Mouse (Mus musculus) bone marrow, adult 2 months (tissue): ENCODE measurements at regions not wholly inside any gene's neighbourhood (a gene's known extent, or its start where the extent isn't known, plus 50 kb on each side); places are given as distances from the start of the nearest gene placed in this dataset.

Experiments used
- CTCF ChIP-seq: fragments of 200-500 bp; IDR thresholded peaks from 2 replicates; pipeline ENCODE4 v1.5.1; 2011; ENCODE audit warnings: low read length, control low read depth; ENCODE audit not compliant: control insufficient read depth, insufficient read depth
- POLR2A ChIP-seq: fragments of 200-500 bp; IDR thresholded peaks from 2 replicates; pipeline ENCODE4 v1.6.1; 2011; ENCODE audit warnings: low read depth, mild to moderate bottlenecking, control low read depth, low read length, borderline replicate concordance; ENCODE audit not compliant: control insufficient read depth

DNA sequence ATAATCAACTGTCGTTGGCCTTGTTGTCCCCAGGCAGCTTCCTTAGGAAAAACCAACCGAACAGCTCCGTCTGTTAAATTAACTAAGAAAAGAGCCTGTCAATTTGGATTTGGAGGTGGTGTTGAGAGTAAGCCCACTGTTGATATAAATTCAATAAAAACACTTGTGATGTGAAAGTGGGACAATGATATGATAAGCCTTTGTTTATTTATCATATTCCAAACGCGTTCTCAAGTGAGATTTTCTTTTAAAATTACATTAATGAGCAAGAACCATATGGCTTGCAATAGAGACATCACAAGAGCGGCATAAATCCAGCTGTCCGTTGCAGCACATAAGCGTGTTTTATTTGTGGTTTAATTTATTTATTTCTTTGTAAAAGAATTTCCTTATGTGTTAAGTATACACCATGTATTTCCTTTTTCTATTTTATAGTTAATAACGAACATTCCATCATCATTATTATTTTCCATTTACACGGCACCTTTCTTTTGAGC is 307.5 kb upstream of the Cwc22 start:
- TF ChIP-seq POLR2A (no peak), CTCF (no peak)
